Mouse (Mus musculus) retina, postnatal 1 day (tissue): ENCODE measurements around the gene Fpr1.
"Not testable (repeated sequence)": the region's sequence is repeated elsewhere in the genome, so short reads cannot be mapped to it uniquely, and the experiment has no call there.

ENCODE experiments used
- DNase-seq: peaks from one replicate; pipeline ENCODE4 v3.0.0-alpha.2; 2012

Fpr1 gene

GRCm38 (mm10) chr17:17883840-17884239 is at the start of gene Fpr1:
TSS of gene Fpr1 (minus strand) at chr17:17883940.
- no peak for DNase-seq

GRCm38 (mm10) chr17:17917782-17918181 is 34.0 kb upstream of the Fpr1 start:
- no peak for DNase-seq

GRCm38 (mm10) chr17:17917376-17917775 is 33.6 kb upstream of the Fpr1 start:
- no peak for DNase-seq

- not testable (repeated sequence) for DNase-seq
Measured at GRCm38 (mm10) chr17:17912618-17913017, 28.9 kb upstream of the Fpr1 start.

GRCm38 (mm10) chr17:17909636-17910421 is 26.1 kb upstream of the Fpr1 start:
- peak; percentile 94 for DNase-seq

GRCm38 (mm10) chr17:17900768-17901167 is 17.0 kb upstream of the Fpr1 start:
- no peak for DNase-seq

GRCm38 (mm10) chr17:17899268-17899667 is 15.5 kb upstream of the Fpr1 start:
- DNase-seq = peak; percentile 44

- DNase-seq = peak; percentile 78
Measured at GRCm38 (mm10) chr17:17896039-17896438, 12.3 kb upstream of the Fpr1 start.

GRCm38 (mm10) chr17:17889732-17890425 is 6.1 kb upstream of the Fpr1 start:
- DNase-seq = no peak

GRCm38 (mm10) chr17:17887774-17888248 is 4.1 kb upstream of the Fpr1 start, which contains the start of the genes Fpr2 and Fpr3:
TSS of gene Fpr2 (plus strand) at chr17:17887824.
TSS of gene Fpr3 (plus strand) at chr17:17887852.
- DNase-seq = no peak

- DNase-seq = no peak
Measured at GRCm38 (mm10) chr17:17882672-17883071, 1.1 kb downstream of the Fpr1 start.

- DNase-seq = no peak
Measured at GRCm38 (mm10) chr17:17879347-17879746, 4.4 kb downstream of the Fpr1 start.

- DNase-seq = no peak
Measured at GRCm38 (mm10) chr17:17871697-17872096, 12.0 kb downstream of the Fpr1 start.

- DNase-seq = no peak
Measured at GRCm38 (mm10) chr17:17870892-17871550, 12.7 kb downstream of the Fpr1 start.

- no peak for DNase-seq
Measured at GRCm38 (mm10) chr17:17866801-17867469, 16.8 kb downstream of the Fpr1 start.

GRCm38 (mm10) chr17:17865168-17865567 is 18.6 kb downstream of the Fpr1 start:
- no peak for DNase-seq

GRCm38 (mm10) chr17:17862360-17862759 is 21.4 kb downstream of the Fpr1 start:
- no peak for DNase-seq

GRCm38 (mm10) chr17:17860110-17860509 is 23.6 kb downstream of the Fpr1 start:
- DNase-seq = no peak

GRCm38 (mm10) chr17:17857446-17857845 is 26.3 kb downstream of the Fpr1 start:
- no peak for DNase-seq

- no peak for DNase-seq
Measured at GRCm38 (mm10) chr17:17856612-17857011, 27.1 kb downstream of the Fpr1 start.

GRCm38 (mm10) chr17:17855064-17855838 is 28.5 kb downstream of the Fpr1 start, which contains the start of gene Has1:
TSS of gene Has1 (minus strand) at chr17:17855205.
- DNase-seq = no peak
